Mouse (Mus musculus) skeletal muscle tissue, adult 2 months (tissue): ENCODE measurements around the gene Emc9.
A peak's percentile ranks its signal among the peaks of the same experiment; 100 is the strongest.

Source experiments
- DNase-seq: peaks from one replicate; pipeline ENCODE4 v3.0.0-alpha.2; 2012; ENCODE audit warnings: low read depth, low spot score

Gene Emc9

GRCm38 (mm10) chr14:55584702-55585565 is at the start of gene Emc9:
Gene Emc9 (minus strand): TSS chr14:55585302.
- peak; percentile 75 for DNase-seq

- no peak for DNase-seq
Measured at GRCm38 (mm10) chr14:55629312-55629711, 44.2 kb upstream of the Emc9 start.

- no peak for DNase-seq
Measured at GRCm38 (mm10) chr14:55628077-55628827, 43.1 kb upstream of the Emc9 start.

GRCm38 (mm10) chr14:55618486-55619195 is 33.5 kb upstream of the Emc9 start:
- DNase-seq = no peak

- DNase-seq = no peak
Measured at GRCm38 (mm10) chr14:55617822-55618221, 32.7 kb upstream of the Emc9 start, which contains the start of gene Rec8. Gene Rec8 (plus strand): TSS chr14:55618037.

GRCm38 (mm10) chr14:55616844-55617243 is 31.7 kb upstream of the Emc9 start:
- no peak for DNase-seq

- DNase-seq = no peak
Measured at GRCm38 (mm10) chr14:55615876-55616275, 30.8 kb upstream of the Emc9 start.

GRCm38 (mm10) chr14:55614565-55615178 is 29.6 kb upstream of the Emc9 start:
- DNase-seq = no peak

- DNase-seq = no peak
Measured at GRCm38 (mm10) chr14:55613346-55613745, 28.2 kb upstream of the Emc9 start.

- DNase-seq = no peak
Measured at GRCm38 (mm10) chr14:55608339-55608738, 23.2 kb upstream of the Emc9 start.

- DNase-seq = no peak
Measured at GRCm38 (mm10) chr14:55605743-55606459, 20.8 kb upstream of the Emc9 start.

GRCm38 (mm10) chr14:55604823-55605222 is 19.7 kb upstream of the Emc9 start:
- DNase-seq = no peak

GRCm38 (mm10) chr14:55603633-55604576 is 18.8 kb upstream of the Emc9 start:
- DNase-seq = peak; percentile 92

GRCm38 (mm10) chr14:55603271-55603632 is 18.1 kb upstream of the Emc9 start, which contains the start of gene Irf9:
Gene Irf9 (plus strand): TSS chr14:55603571.
- no peak for DNase-seq

- no peak for DNase-seq
Measured at GRCm38 (mm10) chr14:55598521-55599390, 13.7 kb upstream of the Emc9 start.

- no peak for DNase-seq
Measured at GRCm38 (mm10) chr14:55596036-55596690, 11.1 kb upstream of the Emc9 start.

- DNase-seq = no peak
Measured at GRCm38 (mm10) chr14:55592226-55592625, 7.1 kb upstream of the Emc9 start.

- peak; percentile 93 for DNase-seq
Measured at GRCm38 (mm10) chr14:55591331-55591891, 6.3 kb upstream of the Emc9 start, which contains the start of gene Rnf31. Gene Rnf31 (plus strand): TSS chr14:55591708.
